Mouse (Mus musculus): ENCODE measurements around the gene Agps. TPM values are rescaled to one million over a fixed set of nuclear protein-coding genes. Genes with fewer than 3 reads are reported as not detected.

Agps gene
- total RNA-seq, 1 experiment from 2014 or later = 46.0 TPM

DNA sequence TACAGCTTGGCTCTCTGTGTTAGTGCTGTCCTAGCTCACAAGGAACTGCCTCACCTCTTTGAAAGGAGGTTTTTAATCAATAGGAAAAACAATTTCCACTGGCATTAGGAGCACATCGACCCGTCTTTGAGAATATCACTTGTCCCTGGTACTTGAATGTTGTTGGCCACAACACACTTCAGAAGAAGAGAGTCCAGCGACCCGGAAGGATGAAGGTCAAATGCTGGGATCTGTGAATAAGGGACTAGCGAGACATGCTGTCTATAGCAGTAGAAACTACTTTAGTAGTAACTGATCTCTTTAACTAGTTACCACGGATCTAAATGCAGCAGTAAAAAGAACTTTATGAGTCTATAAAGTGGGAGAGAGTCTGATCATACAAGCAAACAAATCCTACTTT is 7.8 kb upstream of the Agps start:
- ATAC-seq (ENCODE audit: extremely low read depth, insufficient number of reproducible peaks, low FRiP score, poor library complexity, severe bottlenecking) = no peak

DNA sequence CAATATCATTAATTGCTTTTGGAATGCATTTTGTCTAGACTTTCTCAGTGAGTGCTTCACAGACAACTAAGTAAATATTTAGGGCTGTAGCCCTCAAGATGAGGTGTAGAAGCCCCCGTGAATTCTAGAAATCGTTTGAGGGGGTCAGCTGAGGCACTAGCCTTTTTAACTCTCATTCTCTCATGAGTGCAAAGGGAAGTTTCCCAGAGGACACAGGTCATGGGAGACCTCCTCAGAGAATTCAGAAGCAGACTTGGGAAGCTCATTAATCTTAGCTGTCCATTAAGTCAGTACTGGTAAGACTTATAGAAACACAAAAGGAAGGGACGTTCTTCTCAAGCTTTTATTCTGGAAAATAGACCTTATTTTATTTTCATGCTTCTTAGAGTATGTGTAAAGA is 7.1 kb upstream of the Agps start:
- ATAC-seq (ENCODE audit: extremely low read depth, insufficient number of reproducible peaks, low FRiP score, poor library complexity, severe bottlenecking) = no peak

DNA sequence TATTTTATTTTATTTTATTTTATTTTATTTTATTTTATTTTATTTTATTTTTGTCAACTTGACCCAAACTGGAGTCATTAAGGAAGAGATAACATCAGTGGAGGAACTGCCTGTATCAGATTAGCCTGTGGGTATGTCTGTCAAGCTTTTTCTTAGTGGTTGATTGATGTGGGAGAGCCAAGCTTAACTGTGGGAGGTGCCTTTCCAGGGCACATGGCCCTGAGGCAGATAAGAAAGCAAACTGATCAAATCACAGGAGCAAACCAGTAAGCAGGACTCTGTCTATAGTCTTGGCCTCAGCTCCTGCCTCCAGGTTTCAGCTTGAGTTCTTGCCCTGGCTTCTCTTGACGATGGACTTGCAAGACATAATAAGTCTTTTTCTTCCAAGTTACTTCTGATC is 6.4 kb upstream of the Agps start:
- no peak for ATAC-seq (ENCODE audit: extremely low read depth, insufficient number of reproducible peaks, low FRiP score, poor library complexity, severe bottlenecking)

DNA sequence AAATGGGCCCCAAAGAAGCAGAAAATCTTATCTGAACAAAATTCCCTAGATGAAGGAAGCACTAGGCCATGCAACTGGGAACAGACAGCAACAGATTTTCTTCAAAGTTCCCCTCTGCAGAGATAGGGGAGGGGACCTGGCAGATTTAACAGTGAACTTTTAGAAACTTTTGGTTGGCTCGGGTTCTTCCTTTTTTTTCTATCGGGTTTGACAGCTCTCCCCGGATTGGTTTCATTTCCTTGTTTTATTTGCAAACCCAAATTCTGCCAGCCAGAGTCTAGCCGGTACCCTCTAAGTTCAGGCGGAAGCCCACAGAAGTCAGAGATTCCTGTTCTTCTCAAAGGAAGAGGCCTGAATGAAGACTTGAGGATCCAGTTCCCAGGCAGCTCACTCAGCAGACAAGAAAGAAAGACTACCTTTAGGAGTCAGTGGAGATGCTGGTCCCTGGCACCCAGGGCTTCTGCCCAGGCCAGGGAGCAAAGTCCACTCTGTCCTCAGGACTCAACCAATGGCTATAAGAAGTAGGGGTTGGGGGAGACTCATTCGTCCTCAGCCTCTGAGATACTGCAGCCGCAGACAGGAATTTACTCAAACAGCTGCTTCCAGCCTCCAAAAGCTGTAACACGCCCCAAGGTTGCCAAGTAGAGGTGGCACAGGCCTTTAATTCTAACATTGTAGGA is 2.9 kb upstream of the Agps start:
- ATAC-seq (ENCODE audit: extremely low read depth, insufficient number of reproducible peaks, low FRiP score, poor library complexity, severe bottlenecking) = peak; percentile 33; the same call in 1 of the 2 replicates

DNA sequence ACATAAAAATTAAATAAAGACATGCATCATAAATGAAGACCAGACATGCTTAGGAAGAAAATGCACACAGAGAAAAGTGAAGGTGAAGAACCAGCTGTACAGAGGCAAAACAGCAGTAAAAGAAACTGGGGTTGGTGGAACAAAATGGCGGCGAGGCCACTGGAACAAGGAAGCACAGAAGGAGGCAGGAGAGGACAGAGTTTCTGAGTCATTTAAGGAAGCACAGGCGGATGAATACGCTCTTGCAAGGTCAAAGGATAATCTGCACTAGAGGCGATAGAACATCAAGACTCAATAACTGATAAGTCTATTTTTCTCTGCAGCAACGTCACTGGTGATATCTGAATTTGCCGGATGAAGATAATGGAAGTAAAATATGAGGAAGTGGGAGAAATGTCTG is 1.7 kb upstream of the Agps start:
- ATAC-seq (ENCODE audit: extremely low read depth, insufficient number of reproducible peaks, low FRiP score, poor library complexity, severe bottlenecking) = no peak

DNA sequence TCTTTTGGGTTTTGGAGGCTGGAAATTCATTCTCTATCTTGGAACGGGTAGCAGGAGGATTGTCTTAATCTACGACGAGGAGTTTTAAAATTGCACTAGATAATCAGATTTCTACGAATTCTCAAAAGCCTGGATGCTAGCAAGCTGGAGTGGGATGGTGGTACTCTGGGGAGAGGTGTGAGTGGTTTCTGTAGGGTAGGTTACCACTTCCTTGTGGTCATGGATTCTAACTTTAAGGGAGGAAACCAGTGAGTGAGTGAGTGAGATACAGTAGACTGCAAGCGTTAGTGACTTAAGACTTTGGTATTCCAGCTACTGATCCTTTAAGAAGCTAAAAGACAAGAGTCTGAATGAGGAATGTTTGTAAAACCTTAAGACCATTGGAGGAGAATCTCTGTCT is 804 bp downstream of the Agps start:
- no peak for ATAC-seq (ENCODE audit: extremely low read depth, insufficient number of reproducible peaks, low FRiP score, poor library complexity, severe bottlenecking)

DNA sequence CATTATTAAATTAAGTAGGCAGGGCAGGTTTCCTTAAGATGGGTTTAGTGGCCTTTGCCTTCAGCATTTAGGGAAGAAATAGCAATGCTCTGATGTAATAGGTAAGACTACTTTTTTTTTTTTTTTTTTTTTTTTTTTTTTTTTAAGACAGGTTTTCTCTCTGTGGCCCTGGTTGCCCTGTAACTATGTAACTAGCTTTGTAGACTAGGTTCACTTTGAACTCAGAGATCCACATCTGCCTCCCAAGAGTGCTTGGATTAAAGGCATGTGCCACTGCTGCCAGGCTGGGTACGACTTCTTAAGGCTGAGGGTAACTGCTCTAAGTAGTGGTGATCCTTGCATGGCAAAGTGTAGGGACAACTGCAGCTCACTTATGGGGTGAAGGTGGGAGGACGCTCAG is 2.5 kb downstream of the Agps start:
- no peak for ATAC-seq (ENCODE audit: extremely low read depth, insufficient number of reproducible peaks, low FRiP score, poor library complexity, severe bottlenecking)

DNA sequence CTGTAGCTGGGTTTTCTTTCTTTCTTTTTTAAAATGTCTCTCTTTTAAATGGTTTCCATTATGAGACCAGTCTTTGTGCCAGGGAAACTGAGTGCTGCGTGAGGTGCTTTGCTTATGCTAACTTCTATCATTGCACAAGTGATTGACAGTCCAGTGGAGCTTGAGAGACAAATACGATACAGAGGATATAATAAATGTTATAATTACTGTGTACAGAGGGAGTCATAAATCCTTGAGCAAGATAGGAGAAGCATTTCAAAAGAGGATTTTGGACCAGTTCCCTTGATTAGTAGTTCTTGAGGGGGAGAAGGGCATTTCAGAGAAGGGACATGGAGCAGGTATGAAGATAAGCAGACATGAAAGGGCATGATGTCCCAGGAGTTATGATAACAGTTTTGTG is 10.3 kb downstream of the Agps start:
- no peak for ATAC-seq (ENCODE audit: extremely low read depth, insufficient number of reproducible peaks, low FRiP score, poor library complexity, severe bottlenecking)

DNA sequence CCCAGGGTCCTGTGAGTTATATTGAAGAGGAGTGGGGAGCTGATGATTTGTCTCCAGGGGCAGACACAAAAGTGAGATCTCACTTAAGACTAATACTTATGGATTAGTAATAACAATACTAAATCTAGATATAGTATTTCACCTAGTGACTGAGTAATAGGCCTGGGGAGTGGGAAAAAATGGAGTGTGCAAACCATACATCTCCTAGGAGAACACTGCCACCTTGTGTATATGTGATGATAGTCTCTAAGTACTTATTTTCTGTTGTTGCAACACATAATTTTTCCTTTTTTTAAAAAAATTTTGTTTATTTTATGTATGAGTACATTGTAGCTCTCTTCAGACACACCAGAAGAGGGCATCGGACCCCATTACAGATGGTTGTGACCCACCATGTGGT is 15.7 kb downstream of the Agps start:
- peak; percentile 69 for ATAC-seq (ENCODE audit: extremely low read depth, insufficient number of reproducible peaks, low FRiP score, poor library complexity, severe bottlenecking)

DNA sequence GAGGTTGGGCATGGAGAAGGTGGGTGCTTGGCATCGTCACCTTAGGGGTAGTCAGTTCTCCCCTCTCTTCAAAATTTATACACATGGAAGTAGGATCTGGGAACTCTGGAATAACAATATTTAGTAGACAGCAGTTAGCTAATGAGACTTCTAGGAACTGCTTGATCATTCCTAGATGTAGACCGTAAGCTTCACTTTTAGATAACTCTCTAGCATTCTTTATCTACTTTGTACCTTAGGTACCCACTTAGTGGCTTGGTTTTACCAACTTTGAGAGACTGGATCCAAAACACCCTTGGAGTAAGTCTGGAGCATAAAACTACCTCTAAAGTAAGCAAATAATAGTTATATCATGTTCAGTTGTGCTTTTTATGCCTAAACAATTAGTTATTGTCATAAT is 20.5 kb downstream of the Agps start:
- ATAC-seq (ENCODE audit: extremely low read depth, insufficient number of reproducible peaks, low FRiP score, poor library complexity, severe bottlenecking) = no peak

DNA sequence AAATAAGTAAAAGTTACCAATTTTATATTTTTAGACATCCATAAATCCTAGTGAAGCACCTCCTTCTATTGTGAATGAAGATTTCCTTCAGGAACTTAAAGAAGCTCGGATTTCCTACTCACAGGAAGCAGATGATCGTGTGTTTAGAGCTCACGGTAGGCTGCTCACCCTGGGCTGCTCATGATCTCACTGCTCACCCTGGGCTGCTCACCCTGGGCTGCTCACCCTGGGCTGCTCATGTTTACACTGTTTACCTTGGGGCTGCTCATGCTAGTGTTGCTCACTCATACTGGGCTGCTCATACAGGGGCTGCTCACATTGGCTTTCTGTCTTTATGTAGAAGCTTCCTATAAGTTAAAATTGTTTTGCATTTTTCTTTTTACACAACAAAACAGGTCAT is 22.2 kb downstream of the Agps start:
- ATAC-seq (ENCODE audit: extremely low read depth, insufficient number of reproducible peaks, low FRiP score, poor library complexity, severe bottlenecking) = no peak

DNA sequence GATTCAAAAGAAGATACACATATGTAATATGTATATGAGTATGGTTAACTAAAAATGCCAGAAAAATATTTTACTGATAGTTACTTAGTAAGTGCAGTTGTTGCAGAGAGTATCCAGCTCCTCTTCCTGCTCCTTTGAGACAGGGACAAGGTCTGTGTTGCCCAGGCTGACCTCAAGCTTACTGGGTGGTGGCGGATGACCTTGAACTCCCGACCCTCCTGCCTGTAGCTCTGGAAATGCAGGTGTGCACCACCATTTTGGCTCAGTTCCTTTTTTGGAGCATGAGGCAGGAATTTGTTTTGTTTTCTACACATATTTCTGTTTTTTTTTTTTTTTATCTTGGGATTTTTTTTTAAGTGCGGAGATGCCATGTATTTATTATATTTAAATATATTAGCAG is 29.1 kb downstream of the Agps start:
- ATAC-seq (ENCODE audit: extremely low read depth, insufficient number of reproducible peaks, low FRiP score, poor library complexity, severe bottlenecking) = no peak

DNA sequence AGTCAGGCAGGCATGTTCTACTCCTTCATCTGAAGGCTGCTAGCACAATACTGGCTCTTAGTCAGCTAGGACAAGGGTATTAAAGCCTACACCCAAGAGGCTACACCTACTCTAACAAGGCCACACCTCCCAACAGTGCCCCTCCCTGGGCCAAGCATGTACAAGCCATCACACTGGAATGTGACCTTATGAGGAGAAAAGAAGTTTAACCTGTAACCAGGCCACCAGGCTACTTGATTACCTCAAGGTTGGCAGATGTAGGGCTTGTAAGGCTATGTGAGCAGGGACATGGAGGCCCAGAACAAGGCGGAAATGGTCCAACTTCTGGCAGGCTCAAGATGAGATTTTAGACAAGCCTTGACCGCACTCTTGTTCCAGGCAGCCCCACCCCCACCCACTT is 37.6 kb downstream of the Agps start:
- no peak for ATAC-seq (ENCODE audit: extremely low read depth, insufficient number of reproducible peaks, low FRiP score, poor library complexity, severe bottlenecking)

DNA sequence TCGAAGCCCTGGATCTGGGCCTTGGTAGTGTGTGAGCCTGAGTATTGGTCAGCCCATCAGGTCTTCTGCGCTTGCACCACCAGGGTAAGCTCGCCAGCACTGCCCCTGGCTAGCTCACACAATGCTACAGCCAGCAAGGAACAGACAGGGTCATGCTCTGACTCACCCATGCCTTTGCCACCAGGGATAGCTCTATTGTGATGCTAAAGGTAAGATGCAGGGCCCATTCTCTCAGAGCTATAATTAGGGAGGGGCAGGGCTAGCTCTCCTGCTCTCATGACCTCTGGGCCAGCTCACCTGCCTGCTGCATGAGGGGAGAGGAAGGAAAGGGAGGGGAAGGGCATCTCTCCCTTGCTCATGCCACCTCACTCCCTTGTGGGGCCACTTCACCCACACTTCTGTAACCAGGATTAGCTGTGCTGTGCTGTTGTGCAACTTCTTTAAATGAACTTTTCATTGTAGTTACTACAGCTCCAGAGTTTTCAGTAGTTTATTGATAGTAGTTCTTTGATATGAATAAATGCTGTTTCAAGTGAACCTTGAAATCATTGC is 42.1 kb downstream of the Agps start:
- ATAC-seq (ENCODE audit: extremely low read depth, insufficient number of reproducible peaks, low FRiP score, poor library complexity, severe bottlenecking) = no peak

DNA sequence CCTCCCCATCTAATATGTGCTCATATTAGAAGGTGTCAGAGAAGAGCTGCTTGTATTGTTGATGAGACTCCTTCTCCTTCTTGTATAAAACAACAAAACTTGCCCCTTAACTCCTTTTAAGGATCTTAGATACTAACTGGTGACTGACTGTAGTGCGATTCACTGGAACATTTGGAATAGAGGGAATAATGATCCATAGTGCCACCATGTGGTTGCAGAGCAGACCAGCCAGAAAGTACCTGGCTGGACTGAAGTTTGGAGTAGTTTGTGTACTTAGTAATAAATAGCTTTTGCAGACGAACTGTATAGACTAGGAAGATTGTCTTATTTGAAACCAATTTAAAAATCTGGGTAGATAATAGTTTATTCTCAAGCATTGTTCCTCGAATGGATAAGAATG is 47.8 kb downstream of the Agps start:
- no peak for ATAC-seq (ENCODE audit: extremely low read depth, insufficient number of reproducible peaks, low FRiP score, poor library complexity, severe bottlenecking)

DNA sequence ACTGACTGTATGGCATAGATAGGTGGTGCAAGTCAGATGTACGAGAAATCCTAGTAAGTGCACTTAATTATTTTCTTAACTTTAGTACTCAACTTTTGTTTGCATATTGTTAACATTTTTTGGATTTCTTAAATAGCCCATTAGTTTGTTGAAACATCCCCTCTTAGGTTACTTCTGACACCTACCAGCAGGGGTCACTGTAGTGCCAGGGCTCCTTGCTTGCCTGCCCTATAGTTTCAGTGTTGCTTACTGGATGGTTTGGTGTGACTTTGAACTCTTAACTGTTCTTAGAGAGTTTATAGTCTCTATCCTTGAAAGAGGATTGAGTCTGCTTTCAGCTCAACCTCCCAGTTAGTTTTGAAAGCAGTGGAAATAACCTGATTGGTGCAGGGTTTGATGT is 51.6 kb downstream of the Agps start:
- peak; percentile 88 for ATAC-seq (ENCODE audit: extremely low read depth, insufficient number of reproducible peaks, low FRiP score, poor library complexity, severe bottlenecking)

DNA sequence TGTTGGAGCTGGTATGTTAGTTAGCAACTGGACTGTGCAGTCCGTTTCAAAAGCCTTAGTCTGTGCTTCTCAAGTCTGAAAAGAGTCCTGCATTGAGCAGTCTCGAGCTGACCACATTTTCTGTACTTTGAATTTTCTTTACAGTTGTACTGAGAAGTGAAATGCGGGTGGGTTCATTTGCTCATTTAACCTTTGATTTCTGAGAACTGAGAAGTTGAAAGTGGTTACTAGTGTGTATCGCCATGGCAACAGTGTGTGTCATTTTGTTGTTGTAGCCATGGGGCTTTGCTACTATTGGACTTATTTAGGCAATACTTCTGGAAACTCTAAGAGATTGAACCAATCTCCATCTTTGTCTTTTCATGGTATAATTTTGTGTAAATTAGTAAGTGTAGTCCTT is 60.0 kb downstream of the Agps start:
- peak; percentile 53; the same call in 1 of the 2 replicates for ATAC-seq (ENCODE audit: extremely low read depth, insufficient number of reproducible peaks, low FRiP score, poor library complexity, severe bottlenecking)

DNA sequence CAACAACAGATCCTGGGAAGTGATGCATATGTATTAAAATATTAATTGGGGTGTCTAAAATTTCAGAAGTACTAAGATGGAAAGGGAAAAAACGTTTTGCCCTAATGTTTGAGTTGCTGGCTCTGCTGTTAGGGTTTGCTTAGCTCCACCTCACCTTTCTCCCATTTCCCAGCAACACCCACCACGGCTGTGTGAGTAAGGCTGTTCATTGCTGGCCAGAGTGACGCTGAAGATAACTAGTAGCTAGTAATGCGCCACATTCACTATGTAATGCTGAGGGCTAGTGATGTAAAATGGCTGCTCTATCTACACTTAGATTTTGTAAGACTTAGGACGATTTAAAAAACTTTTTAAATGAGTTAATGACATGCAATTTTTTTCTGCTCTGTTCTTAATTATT is 63.7 kb downstream of the Agps start:
- ATAC-seq (ENCODE audit: extremely low read depth, insufficient number of reproducible peaks, low FRiP score, poor library complexity, severe bottlenecking) = no peak

DNA sequence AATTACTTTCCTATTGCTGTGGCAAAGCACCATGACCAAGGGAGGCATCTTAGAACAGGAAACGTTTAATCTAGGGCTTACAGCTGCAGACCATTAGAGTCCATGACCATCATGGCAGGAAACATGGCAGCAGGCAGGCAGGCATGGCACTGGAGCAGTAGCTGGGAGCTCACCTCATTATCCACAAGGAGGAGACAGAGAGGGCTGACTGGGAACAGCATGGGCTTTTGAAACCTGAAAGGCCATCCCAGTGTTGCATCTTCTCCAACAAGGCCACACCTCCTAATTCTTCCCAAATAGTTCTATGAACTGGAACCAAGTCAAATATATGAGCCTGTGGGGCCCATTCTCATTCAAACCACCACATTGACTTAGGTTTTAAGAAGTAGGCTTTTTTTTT is 68.3 kb downstream of the Agps start:
- ATAC-seq (ENCODE audit: extremely low read depth, insufficient number of reproducible peaks, low FRiP score, poor library complexity, severe bottlenecking) = no peak

DNA sequence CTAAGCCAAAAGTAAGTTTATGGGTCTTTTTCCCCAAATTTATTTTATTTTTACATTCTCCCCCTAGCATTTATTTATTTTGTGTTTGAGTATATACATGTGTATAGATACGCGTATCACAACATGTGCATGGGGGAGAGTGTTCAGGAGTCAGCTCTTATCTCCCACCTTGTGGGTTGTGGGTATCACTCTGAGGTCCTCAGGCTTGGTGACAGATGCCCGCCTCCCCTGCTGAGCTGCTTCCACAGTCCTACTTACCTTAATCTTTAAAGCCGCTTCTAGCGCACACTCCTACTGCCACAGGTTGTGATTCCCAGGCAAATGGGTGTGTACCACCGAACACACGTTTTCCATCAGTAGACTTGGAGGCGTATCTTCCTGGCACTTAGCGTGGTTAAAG is 69.9 kb downstream of the Agps start:
- no peak for ATAC-seq (ENCODE audit: extremely low read depth, insufficient number of reproducible peaks, low FRiP score, poor library complexity, severe bottlenecking)

DNA sequence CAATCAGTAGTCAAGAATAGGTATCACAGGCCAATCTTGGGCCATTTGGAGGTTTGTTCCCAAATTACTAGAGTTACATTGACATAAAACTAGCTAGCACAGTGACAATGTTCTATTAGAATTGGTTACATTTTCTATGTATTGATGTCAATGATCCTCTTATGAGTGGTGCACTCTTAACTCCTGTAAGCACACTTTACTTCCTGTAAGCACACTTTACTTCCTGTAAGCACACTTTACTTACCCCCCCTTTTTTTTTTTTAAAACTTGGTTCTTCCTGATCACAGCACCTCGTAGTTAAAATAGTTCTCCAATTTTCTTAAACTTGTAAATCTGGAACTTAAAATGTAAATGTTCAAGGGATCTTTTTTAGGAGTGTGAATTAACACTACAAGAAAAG is 75.2 kb downstream of the Agps start:
- ATAC-seq (ENCODE audit: extremely low read depth, insufficient number of reproducible peaks, low FRiP score, poor library complexity, severe bottlenecking) = no peak

Measured in neutrophil, adult 5-6 weeks (primary cell).